Mouse (Mus musculus) intestine, embryonic 14.5 days (tissue): ENCODE results near the gene Il6st. TPM values are rescaled to one million over a fixed set of nuclear protein-coding genes. Genes with fewer than 3 reads are reported as not detected.
A peak's percentile ranks its signal among the peaks of the same experiment; 100 is the strongest.
"Not testable (repeated sequence)": the region's sequence is repeated elsewhere in the genome, so short reads cannot be mapped to it uniquely, and the experiment has no call there.

ENCODE experiments used
- ATAC-seq: fragments of 200-750 bp; cut with Nextera tagmentation; replicated peaks from 2 replicates; pipeline ENCODE4 v1.8.0; 2017; ENCODE audit warnings: low read depth, moderate number of reproducible peaks, moderate TSS enrichment, moderate library complexity; ENCODE audit not compliant: low FRiP score, low TSS enrichment
- DNase-seq: peaks from one replicate; pipeline ENCODE4 v3.0.0-alpha.2; 2018; ENCODE audit warnings: low spot score
- H3K27ac ChIP-seq: fragments of 300-500 bp; sonication (generic); 2 replicates; pipeline ENCODE4 v1.5.1; 2014; ENCODE audit warnings: low read depth, mild to moderate bottlenecking, control low read depth
- H3K27me3 ChIP-seq: fragments of 300-500 bp; sonication (generic); replicated peaks from 2 replicates; pipeline ENCODE4 v1.6.1; 2014; ENCODE audit warnings: low read length, control low read depth; ENCODE audit not compliant: control insufficient read depth, insufficient read depth
- H3K36me3 ChIP-seq: fragments of 300-500 bp; sonication (generic); 2 replicates; pipeline ENCODE4 v1.6.1; 2014; ENCODE audit warnings: low read length, control low read depth; ENCODE audit not compliant: control insufficient read depth, insufficient read depth
- H3K4me1 ChIP-seq: fragments of 300-500 bp; sonication (generic); replicated peaks from 2 replicates; pipeline ENCODE4 v1.6.1; 2014; ENCODE audit warnings: low read length, control low read depth, mixed read lengths; ENCODE audit not compliant: control insufficient read depth, insufficient read depth
- H3K4me2 ChIP-seq: fragments of 300-500 bp; sonication (generic); 2 replicates; pipeline ENCODE4 v1.6.1; 2014; ENCODE audit warnings: low read length
- H3K4me3 ChIP-seq: fragments of 300-500 bp; sonication (generic); 2 replicates; pipeline ENCODE4 v1.5.1; 2014; ENCODE audit warnings: low read depth, low read length, control low read depth, mixed read lengths
- H3K9ac ChIP-seq: fragments of 300-500 bp; sonication (generic); 2 replicates; pipeline ENCODE4 v1.6.1; 2014; ENCODE audit warnings: mild to moderate bottlenecking, low read length
- H3K9me3 ChIP-seq: fragments of 300-500 bp; sonication (generic); 2 replicates; pipeline ENCODE4 v1.6.1; 2016; ENCODE audit warnings: low read length, control low read depth; ENCODE audit not compliant: control insufficient read depth
- WGBS: fragments of 180-500 bp; shearing (Covaris S2); extraction: QIAGEN DNeasy Blood & Tissue Kit; methylation state at CpG from one replicate; pipeline ENCODE4 v1.1.7; 2014; 5-methylcytosine and 5-hydroxymethylcytosine counted together
- polyA plus RNA-seq: library from polyadenylated mRNA; unstranded; fragments of >200 nt; fragmentation: Nextera tagmentation; extraction: Ambion mirVana; gene quantifications from 2 replicates; pipeline ENCODE4 v1.2.1, GENCODE M21; 2014

Il6st gene
- polyA plus RNA-seq, 1 experiment from 2014 or later = 46.5 TPM

GRCm38 (mm10) chr13:112425181-112425654, 38.7 kb upstream of the Il6st start:
- Histone ChIP-seq H3K4me2 (peak overlapping the region; percentile 1; the same call in 1 of the 2 replicates), H3K9me3 (no peaks in the 10 kb centered on the region), H3K36me3 (no peaks in the 10 kb centered on the region), H3K27me3 (no peaks in the 10 kb centered on the region), H3K27ac (0 out of 2 replicates have a peak overlapping the region, but pooled peaks have one; percentile 27), H3K4me1 (peaks cover 6% of the 10 kb centered on the region; the same call in 1 of the 2 replicates), H3K9ac (no peak overlapping the region), H3K4me3 (no peak overlapping the region)
- 30% methylated on average over 8 of the region's 8 CpGs for WGBS
- ATAC-seq (no peak), DNase-seq (peak; percentile 53)

- Histone ChIP-seq H3K36me3 (no peaks in the 10 kb centered on the region), H3K27ac (no peak overlapping the region), H3K27me3 (no peaks in the 10 kb centered on the region), H3K9me3 (no peaks in the 10 kb centered on the region), H3K4me3 (no peak overlapping the region), H3K4me2 (no peak overlapping the region), H3K9ac (no peak overlapping the region), H3K4me1 (peaks cover 6% of the 10 kb centered on the region; the same call in 1 of the 2 replicates)
- DNase-seq = peak; percentile 10
- WGBS = 62% methylated on average over 13 of the region's 13 CpGs
- no peak for ATAC-seq
Measured at GRCm38 (mm10) chr13:112426265-112427135, 37.4 kb upstream of the Il6st start.

GRCm38 (mm10) chr13:112427136-112427470, 36.8 kb upstream of the Il6st start:
- H3K27ac ChIP-seq, H3K27me3 ChIP-seq, H3K4me1 ChIP-seq, H3K9me3 ChIP-seq, H3K4me3 ChIP-seq, H3K36me3 ChIP-seq, DNase-seq, H3K4me2 ChIP-seq, ATAC-seq, H3K9ac ChIP-seq: not testable (repeated sequence)
- WGBS = 97% methylated on average over 4 of the region's 4 CpGs

- WGBS = 85% methylated on average over 15 of the region's 15 CpGs
- Histone ChIP-seq H3K36me3 (no peaks in the 10 kb centered on the region), H3K4me1 (peaks cover 6% of the 10 kb centered on the region; the same call in 1 of the 2 replicates), H3K9ac (no peak overlapping the region), H3K4me3 (no peak overlapping the region), H3K27me3 (no peaks in the 10 kb centered on the region), H3K9me3 (no peaks in the 10 kb centered on the region), H3K27ac (no peak overlapping the region), H3K4me2 (no peak overlapping the region)
- ATAC-seq = no peak
- no peak for DNase-seq
Measured at GRCm38 (mm10) chr13:112427521-112427920, 36.3 kb upstream of the Il6st start.

GRCm38 (mm10) chr13:112433271-112433670, 30.6 kb upstream of the Il6st start:
- H3K27ac ChIP-seq = no peak overlapping the region
- no peak for DNase-seq

GRCm38 (mm10) chr13:112435241-112436075, 28.4 kb upstream of the Il6st start:
- 58% methylated on average over 8 of the region's 8 CpGs for WGBS
- no peak for DNase-seq
- Histone ChIP-seq H3K4me1 (peaks cover 16% of the 10 kb centered on the region; the same call in 1 of the 2 replicates), H3K27ac (no peak overlapping the region), H3K36me3 (no peaks in the 10 kb centered on the region), H3K4me2 (no peak overlapping the region), H3K9ac (no peak overlapping the region), H3K4me3 (no peak overlapping the region), H3K27me3 (no peaks in the 10 kb centered on the region), H3K9me3 (no peaks in the 10 kb centered on the region)
- ATAC-seq = no peak

More at GRCm38 (mm10) chr13:112433271-112433670, 30.6 kb upstream of the Il6st start:
- Histone ChIP-seq H3K36me3 (no peaks in the 10 kb centered on the region), H3K4me3 (no peak overlapping the region), H3K27me3 (no peaks in the 10 kb centered on the region), H3K4me1 (0 out of 2 replicates have a peak, but pooled peaks cover 3% of the 10 kb centered on the region), H3K9ac (no peak overlapping the region), H3K9me3 (no peaks in the 10 kb centered on the region), H3K4me2 (no peak overlapping the region)
- WGBS = 52% methylated on average over 5 of the region's 5 CpGs
- no peak for ATAC-seq

GRCm38 (mm10) chr13:112436288-112436687, 27.6 kb upstream of the Il6st start:
- Histone ChIP-seq H3K4me1 (peaks cover 16% of the 10 kb centered on the region; the same call in 1 of the 2 replicates), H3K4me3 (no peak overlapping the region), H3K27ac (no peak overlapping the region), H3K9me3 (no peaks in the 10 kb centered on the region), H3K9ac (no peak overlapping the region), H3K4me2 (no peak overlapping the region), H3K36me3 (no peaks in the 10 kb centered on the region), H3K27me3 (no peaks in the 10 kb centered on the region)
- WGBS = 70% methylated on average over 7 of the region's 7 CpGs
- ATAC-seq (no peak), DNase-seq (no peak)

- Histone ChIP-seq H3K9me3 (no peaks in the 10 kb centered on the region), H3K4me2 (no peak overlapping the region), H3K4me1 (peaks cover 13% of the 10 kb centered on the region; the same call in 1 of the 2 replicates), H3K9ac (no peak overlapping the region), H3K36me3 (no peaks in the 10 kb centered on the region), H3K27ac (no peak overlapping the region), H3K4me3 (no peak overlapping the region), H3K27me3 (no peaks in the 10 kb centered on the region)
- no peak for DNase-seq
- 89% methylated on average over 21 of the region's 21 CpGs for WGBS
- ATAC-seq = no peak
Measured at GRCm38 (mm10) chr13:112438001-112438868, 25.6 kb upstream of the Il6st start.
